Mouse (Mus musculus): ENCODE measurements at regions not wholly inside any gene's neighbourhood (a gene's known extent, or its start where the extent isn't known, plus 50 kb on each side); places are given as distances from the start of the nearest gene placed in this dataset.
A peak's percentile ranks its signal among the peaks of the same experiment; 100 is the strongest.

- peak; percentile 62 for DNase-seq (ENCODE audit: low read depth, low spot score)
Observed at GRCm38 (mm10) chr9:41914611-41915010, 209.5 kb downstream of the Sorl1 start.

DNA sequence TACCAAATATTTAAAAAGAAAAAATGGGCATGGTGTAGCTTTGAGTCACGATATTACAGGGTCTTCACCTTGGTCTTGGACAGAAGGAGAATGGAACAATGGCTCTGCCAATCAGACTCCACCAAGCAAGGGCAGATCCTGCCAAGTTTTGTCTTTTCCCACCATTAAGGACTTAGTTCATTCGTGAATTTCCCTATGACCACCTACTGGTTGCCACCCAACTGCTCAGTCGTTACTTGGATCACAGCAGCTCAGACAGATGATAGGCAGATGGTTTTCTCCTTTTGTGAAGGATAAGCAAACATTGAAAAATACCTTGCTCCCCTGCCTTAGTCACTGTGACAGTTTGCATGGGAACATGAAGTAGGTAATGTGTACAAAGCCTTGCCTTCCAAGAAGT lies 210.2 kb downstream of the Sorl1 start:
- no peak for DNase-seq (ENCODE audit: low read depth, low spot score)

GRCm38 (mm10) chr9:41912482-41912881 lies 211.6 kb downstream of the Sorl1 start:
- DNase-seq (ENCODE audit: low read depth, low spot score) = no peak

DNA sequence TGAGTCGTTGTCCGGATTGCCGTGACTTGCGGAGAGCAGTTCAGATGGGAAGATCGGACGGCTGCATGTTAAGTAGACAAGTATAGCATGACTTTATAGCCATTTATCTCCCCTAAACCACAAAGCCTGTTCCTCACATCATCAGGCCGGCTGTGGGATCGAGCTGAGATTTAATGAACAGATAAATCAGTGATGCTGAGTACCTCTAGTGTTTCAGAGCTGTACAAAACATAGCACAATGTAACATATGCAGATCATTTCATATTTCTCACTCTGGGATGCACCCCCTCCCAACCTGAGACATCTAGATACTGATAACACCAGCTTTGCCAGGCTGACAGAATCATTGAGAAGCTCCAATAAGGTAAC lies 223.5 kb downstream of the Sorl1 start:
- no peak for DNase-seq (ENCODE audit: low read depth, low spot score)

DNA sequence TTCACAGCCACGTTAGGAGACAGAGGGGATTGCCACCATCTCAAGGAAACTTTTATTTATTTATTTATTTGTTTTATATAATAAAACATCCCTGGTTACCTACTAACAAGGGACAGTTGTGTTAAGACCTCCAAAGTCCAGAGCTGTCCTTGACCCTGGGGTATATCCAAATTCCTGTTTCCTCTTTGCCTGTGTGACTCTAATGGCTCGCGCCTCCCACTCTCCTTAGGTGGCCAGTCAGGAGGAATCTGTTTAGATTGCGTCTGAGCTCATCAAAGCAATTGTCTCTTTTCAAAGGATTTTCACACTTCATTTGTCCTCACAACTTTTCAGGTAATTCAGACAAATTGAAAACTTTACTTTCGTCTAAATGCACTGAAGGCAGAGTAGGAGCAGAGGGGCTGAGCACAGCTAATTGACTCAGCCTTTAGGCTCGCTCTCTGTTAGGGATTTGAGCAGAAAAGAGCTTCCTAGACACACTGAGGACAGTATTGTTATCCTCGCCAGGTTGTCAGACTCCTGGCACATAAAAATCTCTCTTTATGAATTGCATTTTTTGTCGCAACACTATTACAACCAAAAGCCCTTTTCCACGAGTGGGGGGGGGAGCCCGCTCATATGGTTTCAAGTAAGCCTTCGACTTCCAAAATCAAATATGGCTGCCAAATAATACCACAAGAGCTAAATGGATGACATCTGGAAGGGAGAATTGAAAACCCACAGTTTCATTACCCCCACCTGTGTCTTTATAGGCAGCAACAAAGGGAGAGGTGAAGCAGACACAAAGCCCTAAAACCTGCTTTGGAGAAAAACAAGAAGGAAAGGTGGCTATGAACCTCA lies 224.1 kb downstream of the Sorl1 start:
- DNase-seq (ENCODE audit: low read depth, low spot score) = peak; percentile 29

- DNase-seq (ENCODE audit: low read depth, low spot score) = no peak
Observed at GRCm38 (mm10) chr9:41895106-41895505, 229.0 kb downstream of the Sorl1 start.

GRCm38 (mm10) chr9:41892841-41893240 lies 231.3 kb downstream of the Sorl1 start:
- no peak for DNase-seq (ENCODE audit: low read depth, low spot score)

DNA sequence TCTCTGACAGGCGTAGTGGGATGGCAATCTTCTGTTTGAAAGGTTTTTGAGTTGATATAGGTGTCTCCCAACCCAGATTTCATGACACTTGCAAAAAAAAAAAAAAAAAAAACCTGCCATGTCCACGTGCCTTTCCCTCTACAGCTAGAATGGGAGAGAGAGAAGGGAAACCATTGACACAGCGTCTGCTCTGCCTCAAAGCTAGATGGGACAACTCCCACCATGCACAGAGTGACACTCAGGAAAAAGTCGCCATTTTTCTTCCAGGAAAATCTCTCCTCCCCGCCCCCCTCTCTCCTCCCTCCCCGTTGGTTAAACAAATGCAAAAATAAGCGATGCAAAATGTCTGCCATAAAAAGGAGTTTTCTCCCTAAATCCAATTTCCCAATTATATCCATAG lies 232.9 kb downstream of the Sorl1 start:
- peak; percentile 32 for DNase-seq (ENCODE audit: low read depth, low spot score)

GRCm38 (mm10) chr9:41890273-41891141 lies 233.6 kb downstream of the Sorl1 start:
- peak; percentile 66 for DNase-seq (ENCODE audit: low read depth, low spot score)

DNA sequence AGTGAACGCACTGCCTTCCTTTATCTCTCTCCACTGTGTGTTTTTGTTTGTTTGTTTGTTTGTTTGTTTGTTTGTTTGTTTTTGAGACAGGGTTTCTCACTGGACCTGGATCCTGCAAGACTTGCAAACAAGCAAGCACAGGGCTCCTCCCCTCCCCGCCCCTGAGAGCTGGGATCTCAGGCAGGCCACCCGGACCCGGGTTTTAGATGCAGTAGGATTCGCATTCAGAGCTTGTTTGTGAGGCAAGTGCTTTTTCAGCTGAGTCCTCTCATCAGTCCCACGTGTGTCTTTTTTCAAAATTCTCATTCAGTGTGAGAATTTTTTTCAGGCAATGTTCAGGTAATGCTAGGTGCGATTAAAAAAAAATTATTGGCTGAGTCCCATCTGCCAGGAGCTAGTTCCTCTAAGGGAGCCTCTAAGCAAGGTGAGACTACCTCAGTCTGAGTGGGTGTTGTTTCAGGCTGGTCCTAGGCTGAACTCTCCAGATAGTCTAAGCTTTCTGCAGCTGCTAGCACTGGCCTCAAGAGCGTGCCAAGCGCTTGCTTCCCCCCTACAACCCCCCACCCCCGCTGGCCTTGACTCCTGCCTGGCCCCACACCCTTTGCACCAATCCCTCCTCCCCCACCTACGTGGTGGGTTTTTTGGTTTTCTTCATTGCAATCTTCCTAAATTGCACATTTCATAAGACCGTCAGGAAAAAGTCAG lies 234.4 kb downstream of the Sorl1 start:
- DNase-seq (ENCODE audit: low read depth, low spot score) = no peak

DNA sequence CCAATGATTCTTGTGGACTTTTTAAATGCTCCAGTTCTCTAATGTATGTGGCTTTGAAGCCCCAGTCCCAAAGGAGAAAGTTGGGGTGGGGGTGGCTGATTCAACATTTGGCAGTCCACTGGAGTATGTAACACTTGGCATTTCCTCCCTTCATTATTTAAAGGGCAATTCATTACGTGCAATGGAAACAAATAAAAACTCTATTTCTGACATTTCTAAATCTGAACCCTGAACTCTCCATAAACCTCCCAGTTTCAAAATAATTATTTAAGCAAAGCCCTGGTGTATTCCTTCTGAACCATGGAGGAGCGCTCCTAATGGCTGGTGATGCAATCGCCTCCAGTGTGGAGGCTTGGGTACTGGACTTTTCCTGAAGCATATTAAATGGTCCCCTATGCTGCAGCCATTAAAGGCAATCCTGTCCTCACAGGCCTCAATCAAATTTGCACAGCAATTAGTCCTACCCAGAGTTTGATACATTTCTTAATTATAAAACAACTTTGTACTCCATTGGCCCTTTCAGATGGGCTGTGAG lies 235.4 kb downstream of the Sorl1 start:
- DNase-seq (ENCODE audit: low read depth, low spot score) = no peak

- DNase-seq (ENCODE audit: low read depth, low spot score) = peak; percentile 47
Observed at GRCm38 (mm10) chr9:41886456-41886855, 237.6 kb downstream of the Sorl1 start.

GRCm38 (mm10) chr9:41880457-41880856 lies 243.6 kb downstream of the Sorl1 start:
- DNase-seq (ENCODE audit: low read depth, low spot score) = no peak

- DNase-seq (ENCODE audit: low read depth, low spot score) = no peak
Observed at GRCm38 (mm10) chr9:41879080-41879479, 245.0 kb downstream of the Sorl1 start.

DNA sequence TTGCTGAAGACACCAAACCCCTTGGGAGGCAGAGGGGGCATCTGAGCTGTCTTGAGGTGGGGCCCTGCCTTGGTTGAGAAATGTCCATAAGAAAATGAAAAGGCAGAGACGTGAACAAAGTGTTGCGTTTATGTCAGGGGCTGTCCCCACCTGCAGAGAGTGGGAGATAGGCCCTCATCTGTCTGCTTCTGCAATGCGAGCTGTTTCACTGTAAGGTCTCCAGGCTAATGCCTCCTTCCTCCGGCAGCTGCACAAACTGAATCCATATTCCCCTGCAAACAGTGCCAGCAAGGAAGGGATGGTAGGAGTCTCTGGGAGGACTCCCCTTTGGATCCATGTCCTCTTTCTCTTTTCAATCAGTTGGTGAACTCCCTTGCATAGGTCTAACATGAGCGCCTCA lies 263.0 kb downstream of the Sorl1 start:
- DNase-seq (ENCODE audit: low read depth, low spot score) = no peak

DNA sequence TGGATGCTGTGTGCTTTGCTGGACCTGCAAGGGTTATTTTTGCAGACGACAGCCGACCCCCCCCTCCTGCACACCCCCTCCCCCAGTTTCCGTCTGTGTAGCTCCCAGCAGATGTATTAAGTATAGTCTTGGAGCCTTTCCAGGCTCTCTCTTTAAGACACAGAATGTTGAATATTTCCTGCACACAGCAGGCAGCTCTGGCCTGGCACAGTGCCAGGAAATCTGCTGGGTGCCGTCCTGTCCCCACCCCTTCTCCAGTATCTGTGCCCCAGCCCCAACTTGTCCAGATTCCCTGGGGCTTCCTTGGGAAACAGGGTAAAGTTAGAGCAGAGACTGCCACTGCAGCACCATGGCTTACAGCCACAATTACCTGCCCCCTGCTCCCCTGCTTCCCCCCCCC lies 263.4 kb downstream of the Sorl1 start:
- peak; percentile 40 for DNase-seq (ENCODE audit: low read depth, low spot score)

- DNase-seq (ENCODE audit: low read depth, low spot score) = no peak
Observed at GRCm38 (mm10) chr9:41859780-41860179, 264.3 kb downstream of the Sorl1 start.

DNA sequence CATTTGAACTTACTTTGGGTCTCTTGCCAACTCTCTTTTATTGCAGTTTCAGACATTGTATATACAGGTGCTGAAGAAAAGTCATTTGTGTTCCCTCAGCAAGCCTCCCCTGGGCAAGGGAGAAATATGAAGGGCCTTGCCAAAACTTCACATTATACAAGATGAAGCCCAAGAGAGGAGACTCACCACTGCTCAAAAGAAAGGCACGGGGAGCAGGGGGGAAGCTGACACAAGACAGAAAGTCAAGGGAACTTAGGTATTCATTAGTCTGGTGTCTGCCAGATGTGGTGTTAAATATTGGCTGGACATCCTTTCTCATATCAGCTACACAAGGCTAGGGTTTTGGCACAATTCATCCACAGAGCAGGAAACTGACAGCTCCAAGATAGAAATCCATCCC lies 272.0 kb downstream of the Sorl1 start:
- DNase-seq (ENCODE audit: low read depth, low spot score) = no peak

- DNase-seq (ENCODE audit: low read depth, low spot score) = no peak
Observed at GRCm38 (mm10) chr9:41849628-41850326, 274.3 kb downstream of the Sorl1 start.

- no peak for DNase-seq (ENCODE audit: low read depth, low spot score)
Observed at GRCm38 (mm10) chr9:41844616-41845015, 279.5 kb downstream of the Sorl1 start.
